Mouse (Mus musculus) thymus, adult 18-20 months (tissue): ENCODE results near the gene Arhgdib.
A peak's percentile ranks its signal among the peaks of the same experiment; 100 is the strongest.

Source experiments
- DNase-seq, 2 experiments: peaks; one replicate each; pipeline ENCODE4 v3.0.0; 2022; ENCODE audit warnings: mixed read lengths in 2 of 2

Gene Arhgdib

DNA sequence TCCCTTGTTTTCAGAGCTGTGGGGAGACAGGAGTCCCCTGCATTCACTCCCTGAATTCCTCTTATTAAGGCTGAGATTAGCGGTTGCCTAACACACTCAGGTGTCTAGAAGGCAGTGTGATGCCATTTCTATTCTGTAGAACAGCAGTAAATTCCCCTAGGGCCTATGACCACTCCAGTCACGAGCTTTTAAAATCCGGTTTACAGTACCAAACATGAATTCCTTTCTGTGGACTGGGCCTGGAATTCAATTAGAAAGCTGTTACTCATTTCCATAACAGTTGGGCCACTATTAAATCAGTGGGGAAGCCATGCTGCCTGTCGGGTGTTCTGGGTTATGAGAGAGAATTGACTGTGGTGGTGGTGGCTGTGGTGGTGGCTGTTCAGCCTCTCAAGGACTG is 6.0 kb upstream of the Arhgdib start:
- no peak for DNase-seq

DNA sequence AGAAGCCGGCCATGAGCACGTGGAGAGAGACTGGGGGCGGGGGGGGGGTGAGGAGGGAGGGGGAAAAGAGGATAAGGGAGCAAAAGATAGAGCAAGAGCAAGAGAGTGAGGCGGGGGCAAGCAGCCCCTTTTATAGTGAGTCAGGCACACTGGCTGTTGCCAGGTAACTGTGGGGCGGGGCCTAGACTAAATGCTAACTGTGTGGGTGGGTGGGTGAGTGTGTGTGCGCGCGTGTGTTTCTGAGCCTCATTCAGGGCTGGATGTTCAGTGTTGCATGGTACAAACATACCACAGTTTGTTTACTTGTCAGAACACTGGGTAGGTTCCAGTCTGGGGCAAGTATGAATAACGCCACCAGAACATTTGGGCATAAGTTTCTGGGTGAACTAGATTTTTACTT is 5.2 kb upstream of the Arhgdib start:
- peak; percentile 39 to 72 for DNase-seq

DNA sequence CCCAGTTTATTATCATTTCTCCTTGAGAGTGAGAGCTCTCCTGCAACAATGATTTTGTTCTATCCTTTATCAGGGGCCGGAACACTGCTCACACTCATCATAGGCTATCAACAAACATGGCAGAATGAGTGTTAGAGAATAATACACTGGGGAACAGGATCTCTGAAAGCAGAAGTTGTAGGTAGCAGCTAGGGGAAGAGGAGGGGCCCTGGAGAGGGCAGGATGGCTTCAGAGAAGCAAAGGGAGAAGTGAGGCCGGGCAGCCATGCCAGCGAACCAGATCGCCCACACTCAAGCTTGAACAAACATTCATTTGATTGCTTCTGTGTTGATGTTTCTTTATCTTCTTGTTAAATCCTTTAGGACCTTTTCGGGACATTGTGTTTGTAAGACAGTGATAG is 4.5 kb upstream of the Arhgdib start:
- DNase-seq = no peak

- DNase-seq = no peak
Observed at GRCm38 (mm10) chr6:136944511-136944910, 2.8 kb upstream of the Arhgdib start.

DNA sequence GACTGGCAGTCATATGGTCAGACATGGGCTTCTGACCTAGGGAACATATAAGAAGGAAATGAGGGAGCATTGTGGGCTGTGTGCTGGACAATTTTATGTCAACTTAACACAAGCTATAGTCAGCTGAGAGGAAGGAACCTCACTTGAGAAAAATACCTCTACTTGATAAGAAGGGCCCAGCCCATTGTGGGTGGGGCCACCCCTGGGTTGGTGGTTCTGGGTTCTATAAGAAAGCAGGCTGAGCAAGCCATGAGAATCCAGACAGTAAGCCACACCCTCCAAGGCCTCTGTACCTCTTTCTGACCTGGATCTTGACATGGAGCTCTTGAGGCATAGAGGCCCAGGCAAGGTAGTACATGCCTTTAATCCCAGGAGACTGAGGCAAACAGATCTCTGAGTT is 1.7 kb upstream of the Arhgdib start:
- no peak for DNase-seq

DNA sequence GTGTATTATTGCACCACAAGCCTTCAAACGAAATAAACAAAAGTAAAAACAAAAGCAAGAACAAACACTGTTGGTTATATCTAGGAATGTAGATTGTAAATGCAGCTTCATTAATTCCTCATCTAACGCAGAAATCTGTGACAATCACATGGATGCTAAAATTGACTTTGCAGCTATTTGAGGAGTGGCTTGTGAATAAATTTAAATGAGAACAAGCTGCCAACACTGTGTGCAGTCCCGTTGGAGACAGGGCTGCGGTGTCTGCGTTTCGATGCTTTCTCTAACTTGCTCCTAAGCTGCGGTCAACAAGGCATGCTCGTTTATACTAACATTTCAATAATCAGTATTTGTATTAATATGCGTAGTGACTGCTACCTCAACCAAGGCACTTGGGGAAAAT is 581 bp upstream of the Arhgdib start:
- no peak for DNase-seq

- DNase-seq = peak in 1 of 2 experiments; percentile 57
Observed at GRCm38 (mm10) chr6:136940188-136940960, 1.3 kb downstream of the Arhgdib start.

- DNase-seq = no peak
Observed at GRCm38 (mm10) chr6:136939326-136940187, 2.1 kb downstream of the Arhgdib start.

DNA sequence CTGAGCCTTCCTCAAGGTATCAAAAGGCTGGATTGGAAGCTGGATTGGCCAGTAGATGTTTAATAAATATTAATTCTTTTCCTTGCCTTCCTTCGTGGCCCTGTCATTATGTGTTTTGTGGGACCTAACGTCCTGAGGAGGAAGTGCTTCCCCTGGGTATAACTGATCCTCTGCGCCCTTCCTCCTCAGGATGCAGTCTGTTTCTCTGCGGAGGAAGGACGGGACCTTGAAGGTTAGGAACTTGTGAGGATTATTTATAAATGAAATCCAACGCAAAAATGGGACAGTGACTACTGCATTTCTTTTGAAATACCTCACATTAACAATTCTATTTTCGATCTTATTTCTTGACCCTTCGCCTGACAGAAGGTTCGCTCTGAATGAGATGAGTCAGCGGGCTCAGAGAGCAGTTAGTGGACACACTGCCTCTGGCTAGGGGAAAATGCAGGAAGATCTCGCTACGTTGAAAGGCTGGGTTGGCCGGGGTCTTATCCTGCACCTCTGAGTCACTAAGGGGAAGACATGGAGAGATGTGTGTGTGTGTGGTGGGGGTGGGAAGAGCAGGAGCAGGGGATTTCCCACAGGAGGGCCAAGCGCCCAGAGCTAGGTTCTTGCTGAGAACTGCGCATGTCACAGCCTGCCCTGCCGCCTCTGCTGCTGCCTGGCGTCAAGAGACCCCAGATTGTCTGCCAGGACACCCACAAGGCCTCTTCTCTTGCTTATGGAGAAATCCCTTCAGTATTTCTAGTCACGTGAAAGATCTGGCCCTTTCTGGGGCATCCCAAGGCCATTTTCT is 3.2 kb downstream of the Arhgdib start:
- peak; percentile 32 to 50 for DNase-seq

DNA sequence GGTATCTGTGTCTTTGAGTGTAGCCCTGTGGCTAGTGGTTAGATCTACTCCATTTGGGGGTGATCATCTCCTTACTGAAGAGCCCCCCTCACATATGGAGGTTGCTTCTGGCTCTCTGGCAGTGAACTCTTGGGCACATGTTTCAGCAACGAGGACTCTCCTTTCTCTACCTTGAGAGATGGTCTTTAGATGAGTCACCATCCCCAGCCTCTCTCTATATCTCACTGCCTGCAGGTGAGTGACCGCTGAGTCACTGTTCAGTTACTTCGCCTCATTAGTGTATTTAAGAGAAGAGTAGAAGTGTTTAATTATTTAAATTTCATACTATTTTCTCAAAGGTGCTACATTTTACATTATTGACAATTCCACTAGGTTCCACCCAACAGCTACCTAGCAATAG is 4.6 kb downstream of the Arhgdib start:
- no peak for DNase-seq

GRCm38 (mm10) chr6:136936361-136936760 is 5.3 kb downstream of the Arhgdib start:
- no peak for DNase-seq

DNA sequence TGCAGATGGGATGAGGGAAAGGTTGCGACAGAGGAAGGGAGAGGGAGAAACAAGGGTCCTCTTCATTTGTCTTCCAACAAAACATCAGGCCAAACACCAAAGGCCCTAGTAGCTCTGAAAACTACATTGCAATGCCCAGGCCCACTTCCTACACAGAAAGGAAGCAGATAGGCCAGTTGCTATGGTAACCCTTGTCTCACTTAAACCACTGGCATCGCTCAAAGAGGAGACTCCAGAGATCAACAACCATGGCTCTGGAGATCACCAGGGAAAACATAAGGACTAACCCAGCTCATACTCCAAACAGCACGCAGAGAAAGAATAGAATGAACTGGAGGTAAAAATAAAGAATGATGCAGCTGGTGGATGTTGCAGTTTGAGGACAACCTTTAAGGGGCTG is 6.5 kb downstream of the Arhgdib start:
- no peak for DNase-seq

DNA sequence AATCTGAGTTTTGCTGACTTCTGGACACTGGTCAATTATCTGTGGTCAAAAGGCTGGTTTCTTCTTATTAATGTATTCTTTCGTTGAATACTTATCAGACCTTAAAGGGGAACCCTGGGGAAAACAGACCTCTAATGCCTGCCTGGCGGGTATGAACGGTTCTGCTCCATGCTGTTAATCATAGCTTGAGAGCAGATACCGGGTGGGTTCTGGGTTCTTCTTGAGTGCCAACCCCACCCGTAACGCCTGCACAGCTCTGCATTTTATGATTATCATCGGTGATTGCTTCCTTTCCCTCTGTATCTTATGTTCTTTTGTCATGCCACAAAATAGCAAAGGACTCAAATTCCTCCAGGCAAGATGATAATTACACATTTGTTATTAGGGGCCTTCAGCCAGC is 7.6 kb downstream of the Arhgdib start:
- no peak for DNase-seq

DNA sequence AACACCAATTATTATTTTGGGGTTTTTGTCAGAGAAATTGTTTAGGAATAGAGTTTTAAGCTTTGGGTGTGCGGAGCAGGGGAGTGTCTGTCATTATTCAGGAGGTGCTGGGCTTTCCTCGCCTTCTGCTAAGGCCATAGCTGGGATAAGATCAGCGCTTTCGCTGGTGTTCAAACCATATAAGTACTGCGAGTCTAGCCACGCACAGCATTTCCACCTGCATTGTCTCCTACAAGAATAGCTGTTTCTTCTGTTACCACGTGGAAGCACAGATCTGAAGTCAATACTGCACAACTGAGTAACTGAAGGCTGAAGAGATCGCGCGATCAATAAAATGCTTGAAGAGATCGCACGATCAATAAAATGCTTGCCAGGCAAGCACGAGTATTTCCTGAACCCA is 10.5 kb downstream of the Arhgdib start:
- DNase-seq = no peak

- DNase-seq = peak; percentile 79 to 91
Observed at GRCm38 (mm10) chr6:136930677-136931076, 11.0 kb downstream of the Arhgdib start.

DNA sequence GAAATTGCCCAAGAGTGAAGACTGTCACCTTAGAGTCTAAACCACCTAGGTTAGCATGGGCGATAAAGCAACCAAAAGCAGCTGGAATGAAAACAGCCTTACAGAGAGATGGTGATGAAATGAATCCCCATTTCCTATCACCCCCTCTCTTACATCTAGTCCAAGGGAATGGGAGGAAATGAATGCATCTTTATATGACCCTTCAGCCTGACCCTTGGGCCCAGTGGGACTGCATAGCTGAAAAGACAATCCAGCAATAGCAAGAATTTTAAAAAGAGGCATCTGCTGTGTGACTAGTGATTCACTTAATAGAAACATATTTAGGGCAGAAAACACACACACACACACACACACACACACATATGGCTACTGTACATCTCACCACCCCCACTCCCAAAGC is 14.1 kb downstream of the Arhgdib start:
- DNase-seq = no peak

- peak; percentile 26 to 55 for DNase-seq
Observed at GRCm38 (mm10) chr6:136925049-136925448, 16.6 kb downstream of the Arhgdib start.

DNA sequence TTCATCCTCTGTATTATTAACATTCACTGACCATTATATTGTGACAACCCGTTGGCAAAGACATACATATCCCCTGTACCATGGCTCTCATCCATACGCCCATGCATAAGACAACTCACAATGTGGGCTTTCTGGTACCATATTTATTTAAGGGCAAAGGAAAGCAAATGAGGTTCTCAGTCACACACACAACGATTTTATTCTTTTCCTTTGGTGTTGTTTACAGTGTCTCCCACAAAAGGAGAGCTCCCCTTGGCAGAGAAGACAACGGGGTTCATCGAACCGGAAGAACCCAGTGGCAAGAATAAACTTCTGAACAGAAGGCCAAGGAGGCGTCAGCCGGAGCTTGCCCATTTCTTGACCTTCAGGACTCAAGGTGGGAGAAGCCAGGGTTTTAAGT is 18.2 kb downstream of the Arhgdib start, which contains the start of gene Pde6h:
Pde6h (plus strand) TSS at position 301 of the 400 bp plus-strand sequence.
- DNase-seq = no peak

- no peak for DNase-seq
Observed at GRCm38 (mm10) chr6:136922871-136923270, 18.8 kb downstream of the Arhgdib start.

DNA sequence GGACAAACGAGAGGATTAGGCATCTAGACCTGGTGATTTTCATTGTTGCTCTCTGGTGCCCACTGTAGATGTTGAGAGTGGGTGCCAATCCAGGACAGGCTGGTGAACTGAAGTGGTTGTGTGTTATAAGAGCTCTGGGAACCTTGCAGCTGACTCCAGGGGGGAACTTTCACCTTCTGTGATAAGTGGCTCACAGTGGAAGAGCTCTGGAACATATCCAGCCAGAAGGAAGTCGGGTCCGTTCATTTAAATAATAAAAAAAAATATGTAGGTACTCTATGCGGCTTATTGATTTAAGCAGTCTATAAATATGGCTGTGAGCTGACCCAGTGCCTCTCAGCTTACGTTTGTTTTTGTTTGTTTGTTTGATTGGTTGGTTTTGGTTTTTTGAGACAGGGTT is 19.6 kb downstream of the Arhgdib start, which contains the start of gene Erp27:
Erp27 (minus strand) TSS at position 101 of the 400 bp plus-strand sequence.
- no peak for DNase-seq

GRCm38 (mm10) chr6:136921601-136922000 is 20.1 kb downstream of the Arhgdib start:
- no peak for DNase-seq

GRCm38 (mm10) chr6:136920320-136921257 is 21.1 kb downstream of the Arhgdib start:
- peak in 1 of 2 experiments; percentile 43 for DNase-seq
